Mouse (Mus musculus) liver, embryonic 11.5 days (tissue): ENCODE data around the gene Cacna1d. TPM values are rescaled to one million over a fixed set of nuclear protein-coding genes. Genes with fewer than 3 reads are reported as not detected.
A peak's percentile ranks its signal among the peaks of the same experiment; 100 is the strongest.

Source experiments
- ATAC-seq: fragments of 200-750 bp; cut with Nextera tagmentation; replicated peaks from 2 replicates; pipeline ENCODE4 v1.8.0; 2017; ENCODE audit warnings: moderate number of reproducible peaks, mild to moderate bottlenecking, moderate TSS enrichment, moderate library complexity; ENCODE audit not compliant: low FRiP score
- DNase-seq: peaks from one replicate; pipeline ENCODE4 v3.0.0-alpha.2; 2017; ENCODE audit warnings: low spot score
- H3K27ac ChIP-seq: fragments of 300-500 bp; sonication (generic); 2 replicates; pipeline ENCODE4 v1.5.1; 2014; ENCODE audit warnings: mild to moderate bottlenecking, low read depth, low read length, control low read depth
- H3K27me3 ChIP-seq: fragments of 300-500 bp; sonication (generic); replicated peaks from 2 replicates; pipeline ENCODE4 v1.6.1; 2014; ENCODE audit warnings: low read length, mixed read lengths; ENCODE audit not compliant: control insufficient read depth, insufficient read depth
- H3K36me3 ChIP-seq: fragments of 300-500 bp; sonication (generic); 2 replicates; pipeline ENCODE4 v1.6.1; 2014; ENCODE audit warnings: mild to moderate bottlenecking, low read length, moderate library complexity, mixed read lengths; ENCODE audit not compliant: control insufficient read depth, insufficient read depth
- H3K4me1 ChIP-seq: fragments of 300-500 bp; sonication (generic); replicated peaks from 2 replicates; pipeline ENCODE4 v1.6.1; 2014; ENCODE audit warnings: low read length, mixed read lengths; ENCODE audit not compliant: control insufficient read depth, insufficient read depth
- H3K4me2 ChIP-seq: fragments of 300-500 bp; sonication (generic); 2 replicates; pipeline ENCODE4 v1.6.1; 2014; ENCODE audit warnings: mild to moderate bottlenecking, control low read depth, moderate library complexity
- H3K4me3 ChIP-seq: fragments of 300-500 bp; sonication (generic); 2 replicates; pipeline ENCODE4 v1.5.1; 2014; ENCODE audit warnings: low read depth, low read length, control low read depth
- H3K9ac ChIP-seq: fragments of 300-500 bp; sonication (generic); 2 replicates; pipeline ENCODE4 v1.6.1; 2014; ENCODE audit warnings: low read depth, low read length, control low read depth
- H3K9me3 ChIP-seq: fragments of 300-500 bp; sonication (generic); 2 replicates; pipeline ENCODE4 v1.6.1; 2016; ENCODE audit warnings: low read length, inconsistent platforms, mixed read lengths; ENCODE audit not compliant: control insufficient read depth
- WGBS: fragments of 180-500 bp; shearing (Covaris S2); extraction: QIAGEN DNeasy Blood & Tissue Kit; methylation state at CpG from one replicate; pipeline ENCODE4 v1.1.7; 2014; 5-methylcytosine and 5-hydroxymethylcytosine counted together
- polyA plus RNA-seq: library from polyadenylated mRNA; unstranded; fragments of >200 nt; fragmentation: Nextera tagmentation; extraction: Ambion mirVana; gene quantifications from 2 replicates; pipeline ENCODE4 v1.2.1, GENCODE M21; 2014

Gene Cacna1d
- polyA plus RNA-seq, 1 experiment from 2014 or later, result 1.2 TPM

DNA sequence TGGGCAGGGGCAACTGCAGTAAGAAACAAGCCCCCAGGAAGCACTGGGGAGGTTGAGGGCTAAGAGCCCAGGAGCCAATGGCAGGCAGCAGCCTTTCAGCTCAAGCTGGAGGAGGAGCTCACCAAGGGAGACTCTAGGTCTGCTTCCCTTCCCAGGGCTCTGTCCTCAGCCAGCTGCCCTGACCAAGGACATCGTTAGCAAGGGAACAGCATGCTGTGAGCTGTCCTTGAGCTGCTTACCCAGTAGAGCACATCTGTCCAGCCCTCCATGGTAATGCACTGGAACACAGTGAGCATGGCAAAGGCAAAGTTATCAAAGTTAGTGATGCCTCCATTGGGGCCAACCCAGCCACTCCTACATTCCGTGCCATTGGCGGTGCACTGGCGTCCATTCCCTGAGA is 312.9 kb downstream of the Cacna1d start:
- H3K4me2 ChIP-seq, result no peak overlapping the region
- WGBS, result 86% methylated on average over 4 of the region's 4 CpGs
- ATAC-seq (no peak), DNase-seq (no peak)
- H3K9ac ChIP-seq, result no peak overlapping the region
- no peak overlapping the region for H3K27ac ChIP-seq
- no peaks in the 10 kb centered on the region for H3K27me3 ChIP-seq
- H3K9me3 ChIP-seq, result no peaks in the 10 kb centered on the region
- H3K4me3 ChIP-seq, result no peak overlapping the region
- H3K4me1 ChIP-seq, result no peaks in the 10 kb centered on the region
- no peaks in the 10 kb centered on the region for H3K36me3 ChIP-seq

GRCm38 (mm10) chr14:30177850-30178249 is 313.4 kb downstream of the Cacna1d start:
- 47% methylated on average over 5 of the region's 5 CpGs for WGBS
- Histone ChIP-seq H3K27ac (no peak overlapping the region), H3K4me3 (no peak overlapping the region), H3K9me3 (no peaks in the 10 kb centered on the region), H3K27me3 (no peaks in the 10 kb centered on the region), H3K4me1 (no peaks in the 10 kb centered on the region), H3K9ac (no peak overlapping the region), H3K36me3 (no peaks in the 10 kb centered on the region), H3K4me2 (no peak overlapping the region)
- DNase-seq (no peak), ATAC-seq (no peak)

GRCm38 (mm10) chr14:30175362-30175761 is 315.9 kb downstream of the Cacna1d start:
- DNase-seq (peak; percentile 14), ATAC-seq (no peak)
- Histone ChIP-seq H3K9ac (no peak overlapping the region), H3K4me1 (no peaks in the 10 kb centered on the region), H3K27ac (no peak overlapping the region), H3K36me3 (no peaks in the 10 kb centered on the region), H3K4me3 (no peak overlapping the region), H3K9me3 (no peaks in the 10 kb centered on the region), H3K27me3 (no peaks in the 10 kb centered on the region), H3K4me2 (no peak overlapping the region)
- 69% methylated on average over 3 of the region's 3 CpGs for WGBS

- no peak overlapping the region for H3K4me2 ChIP-seq
- no peaks in the 10 kb centered on the region for H3K27me3 ChIP-seq
- DNase-seq, result peak; percentile 20
- no peaks in the 10 kb centered on the region for H3K9me3 ChIP-seq
- H3K9ac ChIP-seq, result no peak overlapping the region
- no peak overlapping the region for H3K27ac ChIP-seq
- no peak for ATAC-seq
- no peak overlapping the region for H3K4me3 ChIP-seq
- H3K4me1 ChIP-seq, result peaks cover 3% of the 10 kb centered on the region; the same call in 1 of the 2 replicates
- 76% methylated on average over 12 of the region's 12 CpGs for WGBS
- H3K36me3 ChIP-seq, result no peaks in the 10 kb centered on the region
Observed at GRCm38 (mm10) chr14:30172821-30173755, 318.2 kb downstream of the Cacna1d start.

DNA sequence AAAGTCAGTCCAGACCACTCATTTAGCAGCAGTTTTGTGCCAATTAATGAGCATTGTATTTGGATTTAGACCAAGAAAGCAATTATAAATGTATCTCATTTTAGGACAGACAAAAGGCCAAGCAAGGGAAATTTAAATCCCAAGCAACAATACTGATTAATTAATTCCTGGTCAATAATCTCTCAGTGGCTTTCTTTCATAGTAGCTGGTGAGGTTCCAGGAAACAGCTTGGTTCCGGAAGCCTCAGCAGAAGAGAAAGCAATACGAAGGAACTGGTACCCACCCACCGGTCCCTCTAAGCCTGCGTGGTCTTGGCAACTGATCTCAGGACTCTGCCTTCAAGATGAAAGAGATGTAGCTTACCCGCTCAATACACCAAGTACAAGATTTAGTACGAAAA is 319.7 kb downstream of the Cacna1d start:
- Histone ChIP-seq H3K36me3 (no peaks in the 10 kb centered on the region), H3K27me3 (no peaks in the 10 kb centered on the region), H3K4me2 (no peak overlapping the region), H3K27ac (no peak overlapping the region), H3K9ac (no peak overlapping the region), H3K4me1 (peaks cover 3% of the 10 kb centered on the region; the same call in 1 of the 2 replicates), H3K9me3 (no peaks in the 10 kb centered on the region), H3K4me3 (no peak overlapping the region)
- no peak for DNase-seq
- ATAC-seq, result no peak
- 82% methylated on average over 6 of the region's 6 CpGs for WGBS

DNA sequence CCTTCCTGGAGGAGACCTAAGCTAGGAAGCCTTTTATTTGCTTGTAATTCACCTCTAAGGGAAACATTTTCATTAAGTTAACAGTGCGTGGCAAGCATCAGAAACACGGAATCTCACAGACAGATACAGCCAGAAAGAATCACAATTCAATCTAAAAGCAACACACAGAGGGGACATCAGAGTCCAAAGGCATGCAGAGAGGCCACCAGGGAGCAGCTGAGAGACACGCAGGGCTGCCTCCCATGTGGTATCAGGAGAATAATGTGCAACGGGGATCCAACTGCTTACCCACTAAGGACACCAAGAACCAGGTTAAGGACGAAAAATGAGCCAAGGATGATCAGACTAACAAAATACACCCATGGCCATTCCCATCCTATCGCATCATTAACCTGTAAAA is 320.2 kb downstream of the Cacna1d start:
- 68% methylated on average over 6 of the region's 6 CpGs for WGBS
- no peak overlapping the region for H3K27ac ChIP-seq
- peaks cover 3% of the 10 kb centered on the region; the same call in 1 of the 2 replicates for H3K4me1 ChIP-seq
- no peak overlapping the region for H3K4me3 ChIP-seq
- no peak overlapping the region for H3K9ac ChIP-seq
- ATAC-seq (no peak), DNase-seq (peak; percentile 11)
- no peaks in the 10 kb centered on the region for H3K9me3 ChIP-seq
- H3K4me2 ChIP-seq, result no peak overlapping the region
- H3K27me3 ChIP-seq, result no peaks in the 10 kb centered on the region
- no peaks in the 10 kb centered on the region for H3K36me3 ChIP-seq

DNA sequence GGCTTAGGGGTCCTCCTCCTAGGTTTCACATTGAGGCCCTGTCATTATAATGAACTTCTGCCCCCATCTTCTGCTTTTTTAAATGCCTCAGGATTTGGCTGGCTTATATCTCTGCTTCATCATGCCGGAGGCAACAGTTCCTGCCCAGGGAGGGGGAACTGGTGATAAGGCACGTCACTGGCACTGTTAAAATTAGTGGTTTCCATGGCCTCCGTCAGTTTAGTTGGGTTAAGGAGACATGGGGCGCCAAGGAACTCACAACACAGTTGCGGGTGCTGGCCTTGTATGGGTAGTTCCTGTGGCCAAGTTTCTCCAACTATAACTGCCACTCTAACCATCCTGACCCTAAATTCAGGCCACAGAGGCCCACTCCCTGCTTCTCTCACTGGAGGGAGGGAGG is 321.8 kb downstream of the Cacna1d start:
- no peak for DNase-seq
- no peaks in the 10 kb centered on the region for H3K27me3 ChIP-seq
- no peaks in the 10 kb centered on the region for H3K9me3 ChIP-seq
- no peak overlapping the region for H3K27ac ChIP-seq
- no peak for ATAC-seq
- H3K36me3 ChIP-seq, result no peaks in the 10 kb centered on the region
- no peak overlapping the region for H3K9ac ChIP-seq
- H3K4me3 ChIP-seq, result no peak overlapping the region
- H3K4me1 ChIP-seq, result peaks cover 3% of the 10 kb centered on the region; the same call in 1 of the 2 replicates
- 35% methylated on average over 5 of the region's 5 CpGs for WGBS
- H3K4me2 ChIP-seq, result no peak overlapping the region

GRCm38 (mm10) chr14:30168902-30169301 is 322.4 kb downstream of the Cacna1d start:
- Histone ChIP-seq H3K4me3 (no peak overlapping the region), H3K9ac (no peak overlapping the region), H3K9me3 (no peaks in the 10 kb centered on the region), H3K4me1 (peaks cover 3% of the 10 kb centered on the region; the same call in 1 of the 2 replicates), H3K27ac (no peak overlapping the region), H3K27me3 (no peaks in the 10 kb centered on the region), H3K36me3 (no peaks in the 10 kb centered on the region), H3K4me2 (no peak overlapping the region)
- ATAC-seq (no peak), DNase-seq (no peak)
- WGBS, result 67% methylated on average over 3 of the region's 3 CpGs

DNA sequence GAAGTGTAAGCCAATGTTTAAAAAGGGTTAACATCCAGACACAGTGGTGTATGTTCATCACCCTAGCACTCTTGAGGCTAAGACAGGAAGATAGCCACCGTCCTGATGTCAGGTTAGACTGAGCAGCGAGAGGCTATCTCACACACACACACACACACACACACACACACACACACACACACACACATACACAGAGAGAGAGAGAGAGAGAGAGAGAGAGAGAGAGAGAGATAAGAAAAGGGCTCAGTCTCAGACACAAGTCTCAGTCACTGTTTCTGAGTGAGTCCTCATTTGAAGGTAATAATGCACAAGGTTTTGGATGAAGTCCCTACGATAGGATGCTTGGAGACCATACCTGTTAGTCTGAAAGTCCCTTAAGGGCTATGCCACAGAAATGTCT is 322.9 kb downstream of the Cacna1d start:
- no peak overlapping the region for H3K4me3 ChIP-seq
- no peaks in the 10 kb centered on the region for H3K36me3 ChIP-seq
- DNase-seq (no peak), ATAC-seq (no peak)
- no peaks in the 10 kb centered on the region for H3K9me3 ChIP-seq
- H3K27ac ChIP-seq, result no peak overlapping the region
- no peaks in the 10 kb centered on the region for H3K27me3 ChIP-seq
- no peak overlapping the region for H3K4me2 ChIP-seq
- WGBS, result 49% methylated on average over 3 of the region's 3 CpGs
- H3K4me1 ChIP-seq, result peaks cover 3% of the 10 kb centered on the region; the same call in 1 of the 2 replicates
- H3K9ac ChIP-seq, result no peak overlapping the region
